Mouse (Mus musculus): ENCODE results near the gene Nicn1.

Gene Nicn1

DNA sequence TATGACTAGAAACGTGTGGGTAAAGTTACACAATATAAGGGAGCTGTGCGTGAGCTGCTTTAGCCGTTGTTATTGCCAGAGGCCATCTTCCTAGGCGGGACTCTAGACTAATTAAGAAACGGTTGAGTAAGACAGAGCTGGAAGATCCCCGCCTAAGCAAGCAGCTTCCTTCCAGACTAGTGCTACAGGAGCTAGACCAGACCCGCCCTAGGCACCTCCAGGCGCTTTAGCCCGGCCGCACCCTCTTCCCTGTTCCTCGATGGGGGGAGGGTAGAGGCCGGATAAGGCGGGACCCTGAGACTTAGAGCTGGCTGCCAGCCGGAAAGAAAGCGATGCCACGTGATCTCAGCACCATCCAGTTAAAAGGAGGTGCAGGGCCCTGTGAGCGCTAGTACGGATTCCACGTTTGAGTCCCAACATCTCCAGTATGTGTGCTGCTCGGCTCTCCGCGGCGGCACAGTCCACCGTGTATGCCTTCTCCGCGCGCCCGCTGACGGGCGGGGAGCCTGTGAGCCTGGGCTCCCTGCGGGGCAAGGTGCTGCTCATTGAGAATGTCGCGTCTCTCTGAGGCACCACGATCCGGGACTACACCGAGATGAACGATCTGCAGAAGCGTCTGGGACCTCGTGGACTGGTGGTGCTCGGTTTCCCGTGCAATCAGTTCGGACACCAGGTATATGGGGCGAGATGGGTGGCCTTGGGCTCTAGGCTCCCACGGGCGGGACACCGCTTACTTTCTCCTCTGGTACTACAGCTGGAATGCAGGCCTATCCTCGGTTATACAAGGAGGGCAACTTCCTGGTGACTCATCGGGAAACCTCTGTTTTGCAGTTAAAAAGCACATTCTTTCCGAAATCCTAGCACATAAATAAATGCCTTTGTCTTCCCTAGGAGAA is 48.9 kb downstream of the Nicn1 start, which contains the start of gene Gpx1:
Gpx1 (plus strand) TSS at position 18 of the 896 bp plus-strand sequence.
- DNase-seq = peak; percentile 88

DNA sequence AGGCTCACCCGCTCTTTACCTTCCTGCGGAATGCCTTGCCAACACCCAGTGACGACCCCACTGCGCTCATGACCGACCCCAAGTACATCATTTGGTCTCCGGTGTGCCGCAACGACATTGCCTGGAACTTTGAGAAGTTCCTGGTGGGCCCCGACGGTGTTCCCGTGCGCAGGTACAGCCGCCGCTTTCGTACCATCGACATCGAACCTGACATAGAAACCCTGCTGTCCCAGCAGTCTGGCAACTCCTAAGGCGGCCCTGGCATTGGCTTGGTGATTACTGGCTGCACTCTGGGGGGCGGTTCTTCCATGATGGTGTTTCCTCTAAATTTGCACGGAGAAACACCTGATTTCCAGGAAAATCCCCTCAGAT is 49.6 kb downstream of the Nicn1 start:
- DNase-seq = peak; percentile 54

DNA sequence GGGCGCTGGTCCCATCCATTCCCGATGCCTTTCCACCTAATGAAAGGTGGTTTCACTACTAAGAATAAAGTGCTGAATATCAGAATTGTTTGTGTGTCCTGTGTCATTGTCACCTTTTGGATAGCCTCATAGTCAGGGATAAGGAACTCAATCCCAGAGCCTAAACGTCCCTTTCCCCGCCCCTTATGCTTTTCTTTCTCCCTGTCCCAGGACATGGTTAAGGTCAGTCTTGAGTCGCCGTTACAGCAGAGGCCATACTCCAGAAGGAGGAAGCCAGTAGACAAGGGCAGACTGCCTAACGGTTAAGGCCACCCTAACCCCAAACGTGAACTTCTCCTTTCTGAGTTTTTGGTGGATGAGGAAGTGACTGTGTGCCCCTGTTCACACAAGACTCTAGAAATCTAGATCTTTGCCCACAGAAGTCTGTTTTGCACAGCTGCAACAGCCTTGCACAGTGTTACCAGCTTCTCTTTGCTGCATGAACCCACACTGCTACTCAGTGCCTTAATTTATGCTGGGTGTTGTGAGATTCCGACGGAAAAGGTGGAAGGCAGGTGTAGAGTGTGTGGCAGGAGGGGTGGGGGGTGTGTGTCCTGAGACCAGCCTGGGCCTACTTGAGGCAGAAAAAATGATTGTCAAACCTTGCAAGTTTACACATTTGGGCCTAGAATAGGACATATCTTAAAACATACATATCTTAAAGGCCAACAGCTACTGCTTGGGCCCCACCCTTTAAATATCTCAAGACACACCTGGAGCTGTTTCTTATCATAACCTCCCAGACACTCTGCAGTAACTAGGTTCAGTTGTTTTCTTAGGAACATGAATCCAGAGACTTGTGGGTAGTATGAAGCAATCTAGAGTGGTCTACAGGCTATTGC is 50.3 kb downstream of the Nicn1 start:
- DNase-seq = peak; percentile 36

DNA sequence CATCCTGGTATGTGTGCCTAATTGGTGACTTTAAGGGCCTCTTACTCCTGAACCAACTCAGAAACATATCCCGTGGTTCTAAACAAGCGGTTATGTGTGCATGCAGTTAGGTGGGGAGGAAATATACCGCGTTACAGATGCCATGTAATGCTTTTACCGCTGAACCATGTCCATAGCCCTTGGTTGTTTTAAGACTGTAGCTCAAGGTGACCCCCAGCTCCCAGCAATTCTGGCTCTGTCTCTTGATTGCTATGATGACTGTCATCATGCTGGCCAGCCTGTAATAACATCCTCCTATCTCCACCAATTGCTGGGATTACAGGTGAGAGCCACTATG is 50.9 kb downstream of the Nicn1 start:
- no peak for DNase-seq

DNA sequence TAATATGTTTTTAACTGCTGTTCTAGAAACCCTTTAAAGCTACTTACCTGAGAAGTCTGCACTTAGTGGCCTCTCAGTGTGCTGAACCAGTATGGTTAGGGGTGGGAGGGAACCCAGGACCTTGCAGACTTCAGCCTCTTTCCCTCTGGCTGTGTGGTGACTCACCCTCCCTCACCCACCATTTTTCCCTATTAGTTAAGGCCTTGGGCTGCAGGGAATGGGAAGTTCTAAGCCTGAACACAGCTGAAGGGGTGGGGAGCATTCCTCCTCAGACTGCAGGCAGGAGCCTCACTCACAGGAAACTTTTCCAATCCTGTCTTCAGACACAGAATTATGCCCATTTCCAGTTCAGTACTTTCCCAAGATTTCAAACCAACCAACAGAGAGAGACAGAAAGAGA is 51.6 kb downstream of the Nicn1 start:
- no peak for DNase-seq

DNA sequence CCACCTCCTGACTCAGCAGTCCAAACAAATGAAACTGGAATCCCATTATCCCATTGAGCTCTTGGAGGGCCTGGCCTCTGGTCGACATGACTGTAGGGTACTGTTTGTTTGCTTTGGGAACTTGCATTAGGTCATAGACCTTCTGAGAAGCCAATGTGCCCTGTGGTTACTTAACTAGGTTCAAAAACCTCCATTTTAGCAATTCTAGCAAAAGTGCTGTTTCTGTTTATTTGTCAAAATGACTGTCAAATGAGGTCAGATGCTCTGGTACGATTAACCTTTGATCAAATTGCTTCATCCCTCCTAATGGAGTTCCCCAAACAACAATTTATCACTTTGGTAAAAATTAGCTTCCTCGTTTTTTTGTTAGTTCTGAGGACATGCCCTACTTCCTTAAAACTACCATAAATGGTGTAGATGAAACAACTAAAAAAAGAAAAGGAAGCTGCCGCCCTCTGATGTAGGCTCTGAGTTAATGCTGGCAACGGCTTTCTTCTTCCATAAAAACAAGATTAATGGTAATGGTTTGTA is 52.1 kb downstream of the Nicn1 start:
- DNase-seq = no peak

DNA sequence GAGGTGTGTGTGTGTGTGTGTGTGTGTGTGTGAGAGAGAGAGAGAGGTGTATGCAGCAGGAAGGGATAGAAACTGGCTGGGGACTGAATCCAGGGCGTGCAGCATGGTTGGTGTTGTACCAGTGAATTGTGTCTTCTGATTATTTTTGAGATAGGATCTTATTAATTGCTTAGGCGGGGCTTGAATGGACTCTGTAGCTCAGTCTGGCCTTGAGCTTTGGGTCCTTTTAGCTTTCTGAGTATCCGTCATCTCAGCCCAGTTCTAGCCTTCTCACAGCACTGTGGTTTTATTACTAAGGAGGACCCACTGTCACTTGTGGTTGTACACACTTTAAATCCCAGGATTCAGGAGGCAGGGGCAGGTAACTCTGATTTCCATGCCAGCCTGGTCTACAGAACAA is 53.1 kb downstream of the Nicn1 start:
- DNase-seq = no peak

DNA sequence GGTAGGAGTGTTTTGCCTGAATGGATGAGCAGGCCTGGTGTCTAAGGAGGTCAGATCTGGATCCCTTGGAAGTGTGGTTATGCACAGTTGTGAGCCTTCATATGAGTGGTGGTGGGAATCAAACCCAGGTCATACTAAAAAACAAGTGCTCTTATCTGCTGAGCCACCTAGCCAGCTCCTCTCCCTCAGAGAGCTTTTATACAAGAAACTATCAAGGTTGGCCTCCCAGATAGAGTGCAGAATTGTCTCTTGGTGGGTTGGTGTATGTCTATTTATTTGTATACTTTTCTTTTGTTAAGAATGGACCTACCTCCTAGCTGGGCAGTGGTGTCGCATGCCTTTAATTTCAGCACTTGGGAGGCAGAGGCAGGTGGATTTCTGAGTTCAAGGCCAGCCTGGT is 53.6 kb downstream of the Nicn1 start:
- DNase-seq = no peak

DNA sequence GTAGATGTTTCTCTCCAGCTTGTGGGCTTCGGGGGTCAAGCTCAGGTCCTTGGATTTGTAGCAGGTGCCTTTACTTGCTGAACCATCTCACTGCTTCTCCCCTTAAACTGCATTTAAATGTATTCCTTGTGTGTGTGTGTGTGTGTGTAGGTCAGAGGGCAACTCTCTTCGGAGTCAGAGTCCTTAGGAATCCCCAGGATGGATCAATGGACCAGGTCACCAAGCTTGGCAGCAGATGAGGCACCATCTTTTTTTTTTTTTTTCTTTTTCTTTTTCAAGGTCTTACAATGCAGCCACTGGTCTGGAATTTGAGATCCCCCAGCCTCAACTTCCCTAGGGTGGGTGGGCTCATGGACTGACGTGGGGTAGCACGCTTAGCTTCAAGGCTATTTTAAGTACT is 54.2 kb downstream of the Nicn1 start:
- no peak for DNase-seq

Measured in thymus, postnatal 4 days (tissue).